Mouse (Mus musculus) heart, postnatal 36 days (tissue): ENCODE measurements around the gene Krt72. TPM values are rescaled to one million over a fixed set of nuclear protein-coding genes. Genes with fewer than 3 reads are reported as not detected.
A peak's percentile ranks its signal among the peaks of the same experiment; 100 is the strongest.

Experiments used
- DNase-seq, 2 experiments: peaks; one replicate each; pipeline ENCODE4 v3.0.0; 2021 to 2022
- intact Hi-C: fragments of 180-260 bp; cut with DNase I; formaldehyde crosslinking; loops from one replicate; pipeline ENCODE4 v1.15.1; 2025
- total RNA-seq, 2 experiments: library from RNA; stranded (reverse); gene quantifications; 2 replicates each; pipeline ENCODE4 v1.2.3; 2021

Gene Krt72
- total RNA-seq = not detected

- DNase-seq = no peak
- intact Hi-C loops = no loop called here
Measured at GRCm38 (mm10) chr15:101786360-101786759, at the start of gene Krt72. Gene Krt72 (minus strand): TSS chr15:101786460.

GRCm38 (mm10) chr15:101834784-101835328 is 48.6 kb upstream of the Krt72 start:
- intact Hi-C loops = no loop called here
- DNase-seq = no peak

DNA sequence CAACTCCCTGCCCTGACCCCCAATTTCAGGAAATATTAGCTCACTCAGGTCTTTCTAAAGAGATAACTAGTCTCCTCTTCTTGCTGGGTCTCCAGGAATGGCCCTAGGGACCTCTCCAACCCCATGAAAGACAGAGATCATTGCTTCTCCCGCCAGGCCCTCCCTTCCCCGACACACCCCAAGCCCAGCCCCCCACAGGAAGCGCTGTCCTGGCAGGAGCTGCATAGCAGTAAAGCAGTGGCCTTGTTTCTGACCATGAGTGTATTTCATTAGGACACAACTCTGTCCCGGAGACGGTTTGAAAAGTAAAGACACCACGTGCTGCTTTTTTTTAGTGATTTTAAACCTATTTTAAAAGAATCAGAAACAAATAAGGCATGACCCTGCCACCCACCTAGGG is 46.9 kb upstream of the Krt72 start:
- intact Hi-C loops = no loop called here
- DNase-seq = no peak

DNA sequence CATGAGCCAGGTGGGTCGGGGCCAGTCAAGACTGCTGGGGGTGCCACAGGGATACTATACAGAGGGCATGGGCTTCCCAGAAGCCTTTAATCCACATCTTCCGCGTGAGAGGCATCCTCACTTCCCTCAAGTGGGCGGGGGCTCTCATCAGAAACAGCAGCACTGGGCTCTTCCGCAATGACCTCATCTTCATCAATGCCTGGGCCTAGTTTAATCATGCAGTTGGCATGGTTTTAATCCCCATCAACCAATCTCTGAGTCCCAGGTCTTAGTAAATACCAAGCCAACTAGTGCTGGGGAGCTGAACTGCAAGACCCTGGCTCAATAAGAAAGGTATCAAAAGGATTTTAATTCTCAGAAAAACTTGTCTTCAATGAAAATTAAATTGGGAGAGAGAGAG is 43.2 kb upstream of the Krt72 start:
- intact Hi-C loops = no loop called here
- no peak for DNase-seq

- DNase-seq = no peak
- intact Hi-C loops = no loop called here
Measured at GRCm38 (mm10) chr15:101821786-101822185, 35.5 kb upstream of the Krt72 start.

GRCm38 (mm10) chr15:101817875-101818274 is 31.6 kb upstream of the Krt72 start, which contains the start of gene Krt2:
Gene Krt2 (minus strand): TSS chr15:101818169.
- DNase-seq = no peak
- intact Hi-C loops = no loop called here

DNA sequence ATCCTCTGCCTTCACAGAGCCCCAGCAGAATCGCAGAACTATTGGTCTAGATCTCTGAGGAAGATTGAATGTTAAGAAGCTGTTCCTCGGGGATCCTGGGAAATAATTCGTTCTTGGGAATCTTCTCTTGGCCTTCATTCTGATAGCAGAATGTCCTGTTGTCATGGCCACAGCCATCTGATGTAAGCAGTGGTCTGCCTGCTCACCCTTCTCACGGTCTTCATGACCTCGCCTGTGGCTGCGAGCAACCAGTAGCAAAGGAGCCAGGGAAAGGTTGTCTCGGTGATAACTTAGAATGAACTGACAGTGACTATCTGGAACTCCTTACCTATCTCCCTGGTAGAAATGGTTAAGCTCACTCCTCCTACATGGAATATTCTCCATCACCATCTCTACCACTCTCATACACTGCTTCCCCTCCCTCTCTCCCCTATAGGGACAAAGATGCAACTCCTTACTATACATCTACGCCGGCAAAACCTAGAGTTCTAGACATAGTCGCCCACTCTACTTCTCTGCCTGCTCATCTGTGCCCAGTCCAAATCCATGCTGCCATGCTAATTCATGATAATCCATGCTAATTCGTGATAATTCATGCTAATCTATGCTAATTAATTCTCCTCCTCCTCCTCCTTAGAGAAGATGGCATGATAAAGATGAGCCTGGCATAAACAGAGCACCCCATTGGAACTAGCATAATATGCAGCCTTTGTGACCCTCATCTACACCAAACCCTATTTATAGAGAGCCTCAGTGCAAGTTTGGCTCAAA is 17.0 kb upstream of the Krt72 start:
- intact Hi-C loops = no loop called here
- DNase-seq = no peak

- intact Hi-C loops = no loop called here
- no peak for DNase-seq
Measured at GRCm38 (mm10) chr15:101802296-101802835, 16.1 kb upstream of the Krt72 start, which contains the start of gene Krt73. Gene Krt73 (minus strand): TSS chr15:101802346.

DNA sequence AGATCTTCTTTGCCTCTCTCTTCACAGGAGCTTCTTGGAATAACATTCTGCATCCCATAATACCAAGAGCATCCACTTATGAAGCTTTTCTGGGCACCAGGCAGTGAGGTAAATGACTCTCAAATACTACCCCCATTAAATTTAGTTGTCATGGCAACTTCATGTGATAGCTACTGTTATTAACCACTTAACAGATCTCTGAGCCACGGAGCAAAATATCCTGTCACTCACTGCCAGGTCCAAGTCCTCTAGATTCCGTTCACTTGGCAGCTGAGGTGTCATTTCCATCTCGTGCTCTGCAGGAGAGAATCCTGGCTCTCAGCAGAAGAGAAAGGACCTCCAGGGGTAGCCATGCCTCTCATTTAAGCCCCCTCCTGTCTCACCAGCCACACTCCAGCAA is 4.6 kb upstream of the Krt72 start:
- no peak for DNase-seq
- intact Hi-C loops = no loop called here

DNA sequence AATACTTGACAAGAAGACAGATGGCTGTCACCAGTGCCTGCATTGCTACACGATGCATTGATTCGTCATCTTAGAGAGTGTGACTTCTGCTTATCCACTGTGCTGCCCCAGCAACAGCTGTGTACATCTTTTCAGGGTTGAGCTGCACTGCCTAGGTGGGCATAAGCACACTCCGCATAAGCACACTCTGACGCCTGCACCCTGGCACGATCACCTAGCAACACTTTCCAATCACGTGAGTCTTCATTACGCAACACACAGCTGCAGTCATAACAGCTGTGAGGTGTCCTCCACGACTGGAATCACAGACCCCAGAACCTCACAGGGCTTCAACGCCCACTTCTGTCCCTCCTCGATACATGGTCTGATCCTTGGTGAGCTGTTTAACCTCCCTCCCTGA is 12.8 kb downstream of the Krt72 start:
- peak in 1 of 2 experiments; percentile 6 for DNase-seq

GRCm38 (mm10) chr15:101772711-101773081 is 13.6 kb downstream of the Krt72 start:
- intact Hi-C loops = loop anchor here (1.0 to 5.0 kb wide), 5 partner anchors 201 to 434 kb away; no protein-coding TSS in a partner anchor
- peak; percentile 85 to 94 for DNase-seq

More for the DNA sequence above, 12.8 kb downstream of the Krt72 start:
- intact Hi-C loops = loop anchor here (2.0 to 5.0 kb wide), 3 partner anchors 236 to 435 kb away; no protein-coding TSS in a partner anchor

GRCm38 (mm10) chr15:101772080-101772710 is 14.1 kb downstream of the Krt72 start:
- intact Hi-C loops = loop anchor here (1.0 to 5.0 kb wide), 5 partner anchors 201 to 433 kb away; no protein-coding TSS in a partner anchor
- DNase-seq = no peak

DNA sequence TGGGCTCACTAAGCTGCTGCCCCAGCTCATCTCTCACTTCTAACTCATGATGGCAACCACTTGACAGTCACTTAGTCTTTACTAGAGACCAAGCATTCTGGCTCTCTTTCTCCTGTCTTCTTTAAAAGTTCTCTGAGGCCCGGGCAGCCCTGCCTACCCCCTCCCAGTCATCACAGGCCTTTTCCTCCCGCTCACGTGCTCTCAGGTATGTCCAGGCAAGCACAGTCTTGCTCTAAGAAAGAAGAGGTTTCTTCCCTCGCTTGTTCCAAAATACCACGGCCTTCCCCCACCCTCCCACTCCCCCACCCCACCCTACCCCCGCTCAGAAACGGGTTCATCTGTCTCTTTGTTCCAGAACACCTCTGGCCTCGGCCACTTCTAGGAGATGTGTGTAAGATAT is 16.0 kb downstream of the Krt72 start:
- DNase-seq = no peak
- intact Hi-C loops = loop anchor here (5.0 kb wide), 1 partner anchor 233 kb away; no protein-coding TSS in a partner anchor

GRCm38 (mm10) chr15:101742711-101743110 is 43.5 kb downstream of the Krt72 start, which contains the start of gene Krt71:
Gene Krt71 (minus strand): TSS chr15:101743109.
- no peak for DNase-seq
- intact Hi-C loops = no loop called here

DNA sequence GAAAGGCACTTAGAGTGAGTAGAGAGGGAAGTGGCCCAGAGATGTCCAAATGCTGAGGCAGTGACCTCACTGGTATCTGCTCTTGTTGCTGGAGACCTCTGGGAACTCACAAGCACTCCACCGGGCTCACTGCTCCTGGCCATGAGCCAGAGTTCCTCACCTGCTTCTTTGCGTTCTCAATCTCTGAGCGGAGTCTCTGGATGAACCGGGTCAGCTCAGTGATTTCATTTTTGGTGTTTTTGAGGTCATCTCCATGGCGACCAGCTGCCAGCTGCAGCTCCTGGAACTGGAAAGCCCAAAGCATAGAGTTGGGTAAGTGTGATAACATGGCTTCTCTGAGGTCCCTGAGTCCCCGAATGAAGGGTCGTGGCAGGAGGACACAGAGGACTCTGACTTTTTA is 48.5 kb downstream of the Krt72 start:
- intact Hi-C loops = no loop called here
- DNase-seq = no peak

DNA sequence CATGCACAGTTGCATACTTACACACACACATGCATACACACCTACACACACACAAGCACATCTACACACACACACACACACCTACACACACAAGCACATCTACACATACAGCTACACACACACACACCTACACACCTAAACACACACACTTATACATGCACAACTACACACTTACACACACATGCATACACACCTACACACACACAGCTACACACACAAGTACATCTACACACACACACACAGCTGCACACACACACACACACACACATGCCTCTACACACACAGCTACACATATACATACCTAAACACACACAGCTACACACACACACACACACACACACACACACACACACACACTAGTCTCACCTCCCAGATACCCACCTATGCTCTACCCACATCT is 55.6 kb downstream of the Krt72 start:
- intact Hi-C loops = no loop called here
- no peak for DNase-seq

Other genes starting within 250 kb of the Krt72 start
- gene Krt82, start 235.8 kb downstream of the Krt72 start, total RNA-seq = not detected
- not detected for gene Krt90, start 223.5 kb downstream of the Krt72 start, total RNA-seq
- not detected for gene Krt75, start 212.6 kb downstream of the Krt72 start, total RNA-seq
- gene Gm5414, start 158.3 kb downstream of the Krt72 start, total RNA-seq = not detected
- gene Gm5478, start 139.1 kb downstream of the Krt72 start, total RNA-seq = not detected
- gene Krt6b, start 106.2 kb downstream of the Krt72 start, total RNA-seq = not detected
- gene Krt6a, start 92.2 kb downstream of the Krt72 start, total RNA-seq = not detected
- gene Krt5, start 73.6 kb downstream of the Krt72 start, total RNA-seq = not detected
- not detected for gene Krt71, start 43.4 kb downstream of the Krt72 start, total RNA-seq
- gene Krt73, start 15.9 kb upstream of the Krt72 start, total RNA-seq = not detected
- gene Krt2, start 31.7 kb upstream of the Krt72 start, total RNA-seq = not detected
- not detected for gene Krt1, start 64.3 kb upstream of the Krt72 start, total RNA-seq
- not detected for gene Krt77, start 83.2 kb upstream of the Krt72 start, total RNA-seq
- gene Krt76, start 106.5 kb upstream of the Krt72 start, total RNA-seq = not detected
- not detected for gene Krt4, start 138.3 kb upstream of the Krt72 start, total RNA-seq
- not detected for gene Krt79, start 153.9 kb upstream of the Krt72 start, total RNA-seq
- not detected for gene Krt78, start 167.8 kb upstream of the Krt72 start, total RNA-seq
- gene Krt8, start 218.0 kb upstream of the Krt72 start, total RNA-seq = 1 to 10 TPM; 1.4 to 2.5 TPM
- gene Krt18, start 241.7 kb upstream of the Krt72 start, total RNA-seq = 1 to 10 TPM; 2.5 to 5.1 TPM